Mouse (Mus musculus) embryo, embryonic 11 days (tissue): ENCODE measurements around the gene Olfr1341.
A peak's percentile ranks its signal among the peaks of the same experiment; 100 is the strongest.

Experiments used
- DNase-seq: peaks from one replicate; pipeline ENCODE4 v3.0.0-alpha.2; 2015

The Olfr1341 gene

DNA sequence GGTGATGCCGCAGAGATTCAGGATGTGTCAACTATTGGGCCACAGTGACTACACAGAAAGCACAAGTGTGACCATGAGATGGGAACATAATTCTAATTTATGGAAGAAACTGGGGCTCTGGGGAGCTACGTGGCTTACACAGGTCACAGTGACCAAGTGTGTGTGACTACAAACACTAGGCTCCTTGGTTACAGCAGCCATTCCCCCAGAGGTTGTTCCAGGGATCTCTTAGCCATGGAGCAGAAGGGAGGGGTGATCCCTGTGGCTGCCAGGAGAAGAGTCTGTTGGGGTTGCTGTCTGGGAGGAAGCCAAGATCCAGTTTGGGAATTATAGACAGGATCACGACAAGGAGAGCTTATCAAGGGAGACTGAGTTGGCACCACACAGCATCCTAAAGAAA, at the start of gene Olfr1341:
Gene Olfr1341 (plus strand): TSS at position 301 of the 400 bp plus-strand sequence.
- no peak for DNase-seq

- DNase-seq, result no peak
Observed at GRCm38 (mm10) chr4:118658652-118659051, 44.7 kb upstream of the Olfr1341 start, which contains the start of gene Olfr62. Gene Olfr62, plus strand, starts transcription at chr4:118658952.

DNA sequence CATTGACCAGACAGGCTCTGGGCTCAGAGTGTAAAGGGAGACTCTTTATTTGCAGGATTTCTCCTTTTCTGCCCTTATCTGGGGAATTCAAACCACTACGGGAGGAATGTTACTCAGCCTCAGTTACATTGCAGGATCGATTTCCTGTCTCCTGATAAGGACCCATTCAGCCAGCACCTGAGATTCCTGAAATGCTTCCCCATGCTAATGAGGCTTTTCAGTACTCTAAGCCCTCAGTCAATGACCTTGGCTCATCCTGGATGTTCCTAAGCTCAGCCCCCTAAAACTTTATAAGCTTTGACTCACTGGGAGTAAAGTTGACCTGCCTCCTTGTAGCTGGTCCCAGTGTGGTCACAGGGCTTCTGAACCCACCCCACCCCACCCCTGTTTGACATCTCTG, 16.2 kb upstream of the Olfr1341 start:
- DNase-seq, result no peak

- peak; percentile 6 for DNase-seq
Observed at GRCm38 (mm10) chr4:118692412-118692973, 10.8 kb upstream of the Olfr1341 start, which contains the start of gene Olfr1342. Gene Olfr1342, minus strand, starts transcription at chr4:118692756.

DNA sequence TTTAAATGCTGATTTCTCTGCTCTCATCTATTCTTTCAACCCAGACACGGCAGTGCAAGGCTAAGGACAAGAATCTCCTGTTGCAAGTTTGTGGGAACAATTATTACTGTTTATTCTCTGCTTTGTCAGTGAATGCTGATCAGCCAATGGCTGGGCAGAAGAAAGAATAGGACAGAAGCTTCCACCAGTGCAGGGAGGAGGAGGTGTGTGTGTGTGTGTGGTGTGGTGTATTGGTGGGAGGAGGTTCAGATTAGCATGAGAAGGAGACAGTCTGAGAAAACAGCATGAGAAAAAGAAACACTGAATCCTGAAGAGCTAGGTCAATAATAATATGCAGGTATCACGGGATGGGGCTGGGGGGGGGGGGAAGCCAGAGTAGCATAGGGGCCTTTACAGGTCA, 9.5 kb upstream of the Olfr1341 start:
- no peak for DNase-seq

GRCm38 (mm10) chr4:118708086-118708485, 4.8 kb downstream of the Olfr1341 start:
- no peak for DNase-seq

GRCm38 (mm10) chr4:118711656-118712055, 8.3 kb downstream of the Olfr1341 start:
- DNase-seq, result no peak

GRCm38 (mm10) chr4:118719838-118720237, 16.5 kb downstream of the Olfr1341 start, which contains the start of gene Olfr1340:
Gene Olfr1340, plus strand, starts transcription at chr4:118720138.
- no peak for DNase-seq

- DNase-seq, result peak; percentile 71
Observed at GRCm38 (mm10) chr4:118721742-118722483, 18.6 kb downstream of the Olfr1341 start.

DNA sequence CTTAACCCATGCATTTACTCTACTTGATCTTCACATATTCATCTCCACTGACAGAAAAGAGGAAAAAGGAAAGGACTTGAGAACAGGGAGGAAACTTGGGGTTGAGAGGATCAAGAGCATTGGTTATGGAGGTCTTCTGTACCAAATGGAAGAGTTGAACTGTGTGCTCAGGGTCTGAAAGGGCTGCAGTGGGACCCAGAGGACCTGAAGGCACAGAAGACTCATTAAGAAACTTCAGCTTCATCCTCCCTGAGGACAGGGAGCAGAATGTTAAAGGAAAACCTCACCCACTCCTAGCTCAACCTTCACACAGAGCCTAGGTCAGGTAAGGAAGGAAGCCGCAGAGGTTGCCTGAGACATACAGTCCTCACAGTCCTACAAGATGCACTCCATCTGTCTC, 28.6 kb downstream of the Olfr1341 start, which contains the start of gene Olfr1339:
Gene Olfr1339 (plus strand): TSS at position 301 of the 400 bp plus-strand sequence.
- no peak for DNase-seq

DNA sequence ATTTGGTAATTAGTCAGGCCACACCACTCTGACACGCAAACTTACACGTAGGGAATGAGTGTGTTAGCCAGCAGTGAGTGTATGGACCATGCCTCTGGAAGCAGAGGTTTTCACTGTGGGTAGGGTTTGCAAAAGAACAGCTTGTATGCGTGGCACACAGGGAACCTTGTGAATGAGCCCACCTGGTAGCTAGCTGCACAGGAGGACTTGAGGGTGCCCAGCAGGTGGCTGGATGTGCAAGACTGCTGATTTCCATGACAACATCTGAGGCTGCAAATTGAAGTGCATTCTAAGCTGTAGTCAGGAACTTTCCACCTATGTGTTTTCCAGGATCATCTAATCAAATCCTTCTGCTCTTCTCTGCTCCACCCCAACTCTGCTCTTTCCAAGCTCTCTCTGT, 36.3 kb downstream of the Olfr1341 start:
- DNase-seq, result no peak

- DNase-seq, result peak; percentile 13
Observed at GRCm38 (mm10) chr4:118740988-118741698, 37.8 kb downstream of the Olfr1341 start.

GRCm38 (mm10) chr4:118741881-118742280, 38.6 kb downstream of the Olfr1341 start:
- peak; percentile 11 for DNase-seq

DNA sequence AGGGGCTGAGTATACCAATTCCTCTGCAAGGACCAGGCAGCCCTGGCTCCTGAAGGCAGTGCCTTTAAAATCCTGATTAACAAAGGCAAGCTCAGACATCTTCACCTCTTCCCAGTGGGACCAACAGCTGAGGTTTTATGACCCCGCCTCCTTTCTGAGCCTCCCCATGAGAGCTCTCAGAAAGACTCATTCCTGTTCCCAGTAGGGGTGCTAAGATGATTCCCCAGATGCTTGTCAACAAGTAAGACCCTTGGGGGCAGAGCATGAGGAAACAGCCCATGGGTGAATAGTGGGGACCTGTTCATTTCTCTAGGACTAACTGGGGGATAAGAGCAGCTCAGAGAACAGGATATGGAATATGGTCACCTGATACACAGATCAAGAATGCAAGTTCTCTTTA, 55.3 kb downstream of the Olfr1341 start, which contains the start of gene Olfr1338:
Gene Olfr1338 (minus strand): TSS at position 101 of the 400 bp plus-strand sequence.
- no peak for DNase-seq
